10 mouse cellular contexts compared by ENCODE assay signal in genomic region chr8:120476711-120477575, GRCm38 (mm10).
DNase-seq lines count a peak whose midpoint lies in the region; ATAC-seq lines count a peak whose summit lies in the region.
"Had no signal": no experiment of that assay in that cellular context is flagged by ENCODE, and none has a peak within 500 bp of the region (broad histone marks: within the 10 kb centered on the region; RNA-seq: fewer than 3 reads in every experiment).

No protein-coding gene starts in this region.

- 0 out of 2 replicates have a peak, but pooled peaks cover 3% of the 10 kb centered on the region for H3K27me3 ChIP-seq in embryonic facial prominence, embryonic 12.5 days
- no peaks in the 10 kb centered on the region for H3K27me3 ChIP-seq in hindbrain, embryonic 15.5 days
- no peaks in the 10 kb centered on the region for H3K27me3 ChIP-seq in midbrain, embryonic 14.5 days (ENCODE audit: control insufficient read depth, insufficient read depth, low read length)
- 0 out of 2 replicates have a peak, but pooled peaks cover 6% of the 10 kb centered on the region for H3K27me3 ChIP-seq in kidney, embryonic 15.5 days
- H3K27me3 ChIP-seq: heart, embryonic 12.5 days had no signal

- intact Hi-C loops in left cerebral cortex, postnatal 14 days (cut with DNase I), result no loop called here

- ATAC-seq in embryonic facial prominence, embryonic 12.5 days (ENCODE audit: insufficient number of reproducible peaks, insufficient read depth, low FRiP score, low TSS enrichment), result no peak
- no peak for ATAC-seq in hindbrain, embryonic 15.5 days (ENCODE audit: low FRiP score, low read depth)
- peak; percentile 19; the same call in 1 of the 2 replicates for ATAC-seq in midbrain, embryonic 14.5 days (ENCODE audit: low FRiP score, low TSS enrichment)
- ATAC-seq in kidney, embryonic 15.5 days (replicated peaks; ENCODE audit: low FRiP score), result no peak

- no peaks in the 10 kb centered on the region for H3K36me3 ChIP-seq in embryonic facial prominence, embryonic 12.5 days
- H3K36me3 ChIP-seq in hindbrain, embryonic 15.5 days, result no peaks in the 10 kb centered on the region
- no peaks in the 10 kb centered on the region for H3K36me3 ChIP-seq in midbrain, embryonic 14.5 days (ENCODE audit: control insufficient read depth, insufficient read depth, low read length)
- no peaks in the 10 kb centered on the region for H3K36me3 ChIP-seq in kidney, embryonic 15.5 days
- H3K36me3 ChIP-seq: heart, embryonic 12.5 days had no signal

- no peaks in the 10 kb centered on the region for H3K9me3 ChIP-seq in embryonic facial prominence, embryonic 12.5 days
- no peaks in the 10 kb centered on the region for H3K9me3 ChIP-seq in hindbrain, embryonic 15.5 days
- H3K9me3 ChIP-seq in midbrain, embryonic 14.5 days (ENCODE audit: control insufficient read depth, low read length), result no peaks in the 10 kb centered on the region
- H3K9me3 ChIP-seq in kidney, embryonic 15.5 days (replicated peaks), result no peaks in the 10 kb centered on the region
- H3K9me3 ChIP-seq: heart, embryonic 12.5 days had no signal

- no peak overlapping the region for H3K4me3 ChIP-seq in embryonic facial prominence, embryonic 12.5 days
- no peak overlapping the region for H3K4me3 ChIP-seq in hindbrain, embryonic 15.5 days
- no peak overlapping the region for H3K4me3 ChIP-seq in midbrain, embryonic 14.5 days (replicated peaks; ENCODE audit: low read depth, low read length)
- H3K4me3 ChIP-seq in kidney, embryonic 15.5 days (replicated peaks), result no peak overlapping the region
- H3K4me3 ChIP-seq: heart, embryonic 12.5 days had no signal

- DNase-seq in MN1 (ENCODE audit: low spot score), result peak; percentile 85
- DNase-seq in midbrain, embryonic 14.5 days, result peak; percentile 72
- no peak for DNase-seq in left cerebral cortex, postnatal 14 days (ENCODE audit: low spot score in 2 of 2)
- no peak for DNase-seq in layer of hippocampus, postnatal 14 days (ENCODE audit: low spot score in 2 of 2)
- DNase-seq: adrenal gland, postnatal 14 days had no signal

- no peak overlapping the region; the same call in 1 of the 2 replicates for H3K27ac ChIP-seq in embryonic facial prominence, embryonic 12.5 days
- H3K27ac ChIP-seq in hindbrain, embryonic 15.5 days (replicated peaks), result peak overlapping the region; percentile 36; the same call in 1 of the 2 replicates
- peak overlapping the region; percentile 84 for H3K27ac ChIP-seq in midbrain, embryonic 14.5 days (replicated peaks; ENCODE audit: low read depth, low read length)
- H3K27ac ChIP-seq in kidney, embryonic 15.5 days, result no peak overlapping the region
- H3K27ac ChIP-seq: kidney, postnatal 0 days had no signal

- peaks cover 39% of the 10 kb centered on the region for H3K4me1 ChIP-seq in embryonic facial prominence, embryonic 12.5 days
- H3K4me1 ChIP-seq in hindbrain, embryonic 15.5 days (replicated peaks), result peaks cover 28% of the 10 kb centered on the region
- peaks cover 51% of the 10 kb centered on the region for H3K4me1 ChIP-seq in midbrain, embryonic 14.5 days (ENCODE audit: control insufficient read depth, insufficient read depth, low read length)
- H3K4me1 ChIP-seq in kidney, embryonic 15.5 days, result peaks cover 52% of the 10 kb centered on the region

- no peak overlapping the region for H3K4me2 ChIP-seq in embryonic facial prominence, embryonic 12.5 days (replicated peaks)
- no peak overlapping the region for H3K4me2 ChIP-seq in hindbrain, embryonic 15.5 days
- H3K4me2 ChIP-seq in midbrain, embryonic 14.5 days (ENCODE audit: low read length), result no peak overlapping the region
- no peak overlapping the region for H3K4me2 ChIP-seq in kidney, embryonic 15.5 days

- 0 out of 2 replicates have a peak overlapping the region, but pooled peaks have one; percentile 36 for H3K9ac ChIP-seq in embryonic facial prominence, embryonic 12.5 days
- H3K9ac ChIP-seq in hindbrain, embryonic 15.5 days, result 0 out of 2 replicates have a peak overlapping the region, but pooled peaks have one; percentile 5
- H3K9ac ChIP-seq in midbrain, embryonic 14.5 days (replicated peaks; ENCODE audit: low read length), result peak overlapping the region; percentile 34; the same call in 1 of the 2 replicates
- H3K9ac ChIP-seq in kidney, embryonic 15.5 days, result no peak overlapping the region

- 29% methylated on average over 25 of the region's 25 CpGs for whole genome bisulfite sequencing in embryonic facial prominence, embryonic 12.5 days
- 35% methylated on average over 25 of the region's 25 CpGs for WGBS in hindbrain, embryonic 15.5 days
- 21% methylated on average over 25 of the region's 25 CpGs for WGBS in midbrain, embryonic 14.5 days
- WGBS in kidney, embryonic 15.5 days, result 52% methylated on average over 25 of the region's 25 CpGs

Comparison
In these comparisons a context has a peak if more than half of its experiments do, and no peak if none do; other contexts are left out.
1. DNase-seq: peak in MN1 (single experiment) and midbrain, embryonic 14.5 days (single experiment); none in left cerebral cortex, postnatal 14 days (0 of 2) and layer of hippocampus, postnatal 14 days (0 of 2).
2. H3K27ac ChIP-seq: peak in hindbrain, embryonic 15.5 days (single experiment) and midbrain, embryonic 14.5 days (single experiment); none in embryonic facial prominence, embryonic 12.5 days (single experiment) and kidney, embryonic 15.5 days (single experiment).